Comparison of ENCODE assay signal across 13 mouse cellular contexts in genomic region chr11:107267522-107267921, GRCm38 (mm10).
DNase-seq lines count a peak whose midpoint lies in the region; ATAC-seq and TF ChIP-seq lines count a peak whose summit lies in the region.
"Had no signal": no experiment of that assay in that cellular context is flagged by ENCODE, and none has a peak within 500 bp of the region (broad histone marks: within the 10 kb centered on the region; RNA-seq: fewer than 3 reads in every experiment).

No protein-coding gene starts in this region.

- no peak overlapping the region for H3K27ac ChIP-seq in forebrain, postnatal 0 days (ENCODE audit: low read depth, low read length)
- H3K27ac ChIP-seq in forebrain, embryonic 15.5 days (replicated peaks) = no peak overlapping the region
- no peak overlapping the region for H3K27ac ChIP-seq in lung, postnatal 0 days (ENCODE audit: low read length)
- H3K27ac ChIP-seq: heart, embryonic 13.5 days; hindbrain, embryonic 13.5 days; limb, embryonic 12.5 days had no signal

- 0 out of 2 replicates have a peak, but pooled peaks cover 6% of the 10 kb centered on the region for H3K9me3 ChIP-seq in forebrain, postnatal 0 days (ENCODE audit: low read length)
- H3K9me3 ChIP-seq in forebrain, embryonic 15.5 days = no peaks in the 10 kb centered on the region
- H3K9me3 ChIP-seq in lung, postnatal 0 days (ENCODE audit: low read length) = peaks cover 3% of the 10 kb centered on the region; the same call in 1 of the 2 replicates
- H3K9me3 ChIP-seq: hindbrain, embryonic 13.5 days had no signal

- no peak overlapping the region for H3K4me2 ChIP-seq in forebrain, postnatal 0 days (ENCODE audit: low read depth)
- no peak overlapping the region for H3K4me2 ChIP-seq in forebrain, embryonic 15.5 days (replicated peaks)
- no peak overlapping the region for H3K4me2 ChIP-seq in lung, postnatal 0 days (replicated peaks; ENCODE audit: low read depth, low read length)
- H3K4me2 ChIP-seq: heart, embryonic 13.5 days; hindbrain, embryonic 13.5 days; limb, embryonic 12.5 days had no signal

- no peak overlapping the region for H3K4me3 ChIP-seq in forebrain, postnatal 0 days (ENCODE audit: low read depth, low read length)
- no peak overlapping the region for H3K4me3 ChIP-seq in forebrain, embryonic 15.5 days
- H3K4me3 ChIP-seq in lung, postnatal 0 days (ENCODE audit: low read depth, low read length) = no peak overlapping the region
- H3K4me3 ChIP-seq: heart, embryonic 13.5 days; hindbrain, embryonic 13.5 days; limb, embryonic 12.5 days; myocyte had no signal

- peak; percentile 34; the same call in 1 of the 2 replicates for TF ChIP-seq CTCF in forebrain, postnatal 0 days (IDR thresholded peaks at IDR 0.05; ENCODE audit: low read depth)
- peak; percentile 54 for TF ChIP-seq CTCF in lung, postnatal 0 days (IDR thresholded peaks at IDR 0.05)

- DNase-seq in forebrain, postnatal 0 days = no peak
- no peak for DNase-seq in lung, postnatal 0 days (ENCODE audit: low spot score)
- DNase-seq in lung, postnatal 4 days = no peak
- peak; percentile 10 for DNase-seq in T-cell, adult 2 months (ENCODE audit: low spot score)
- peak; percentile 22 for DNase-seq in thymus, postnatal 25 days
- DNase-seq in right cerebral cortex, adult 2 months (ENCODE audit: low spot score in 2 of 2) = no peak
- DNase-seq in left cerebral cortex, adult 9 months (ENCODE audit: low spot score in 2 of 2) = no peak
- DNase-seq: cerebellum, postnatal 36 days had no signal

- H3K27me3 ChIP-seq in forebrain, postnatal 0 days (ENCODE audit: insufficient read depth, low read length) = no peaks in the 10 kb centered on the region
- no peaks in the 10 kb centered on the region for H3K27me3 ChIP-seq in forebrain, embryonic 15.5 days
- no peaks in the 10 kb centered on the region for H3K27me3 ChIP-seq in lung, postnatal 0 days (replicated peaks; ENCODE audit: insufficient read depth, low read length)
- H3K27me3 ChIP-seq: heart, embryonic 13.5 days; hindbrain, embryonic 13.5 days; limb, embryonic 12.5 days had no signal

- 97% methylated on average over 3 of the region's 3 CpGs for WGBS in forebrain, postnatal 0 days
- WGBS in forebrain, embryonic 15.5 days = 100% methylated on average over 3 of the region's 3 CpGs
- WGBS in lung, postnatal 0 days = 97% methylated on average over 3 of the region's 3 CpGs

- no peaks in the 10 kb centered on the region for H3K36me3 ChIP-seq in forebrain, postnatal 0 days (ENCODE audit: insufficient read depth)
- H3K36me3 ChIP-seq in forebrain, embryonic 15.5 days = no peaks in the 10 kb centered on the region
- no peaks in the 10 kb centered on the region for H3K36me3 ChIP-seq in lung, postnatal 0 days (ENCODE audit: insufficient read depth, low read length)
- H3K36me3 ChIP-seq: hindbrain, embryonic 13.5 days had no signal

- no peak for ATAC-seq in forebrain, postnatal 0 days
- ATAC-seq in forebrain, embryonic 15.5 days (replicated peaks) = no peak
- ATAC-seq in lung, postnatal 0 days = no peak

- H3K4me1 ChIP-seq in forebrain, postnatal 0 days (ENCODE audit: insufficient read depth) = peaks cover 4% of the 10 kb centered on the region; the same call in 1 of the 2 replicates
- peaks cover 18% of the 10 kb centered on the region for H3K4me1 ChIP-seq in forebrain, embryonic 15.5 days
- H3K4me1 ChIP-seq in lung, postnatal 0 days (ENCODE audit: insufficient read depth, low read depth, low read length) = no peaks in the 10 kb centered on the region

- no peak for TF ChIP-seq EP300 in lung, postnatal 0 days (IDR thresholded peaks at IDR 0.05)

- no peak overlapping the region for H3K9ac ChIP-seq in forebrain, postnatal 0 days
- no peak overlapping the region for H3K9ac ChIP-seq in forebrain, embryonic 15.5 days (replicated peaks)
- H3K9ac ChIP-seq in lung, postnatal 0 days (replicated peaks; ENCODE audit: low read depth) = no peak overlapping the region
- H3K9ac ChIP-seq: heart, embryonic 13.5 days; hindbrain, embryonic 13.5 days; limb, embryonic 12.5 days had no signal

Comparison
In these comparisons a context has a peak if more than half of its experiments do, and no peak if none do; other contexts are left out.
1. DNase-seq: peak in T-cell, adult 2 months (single experiment) and thymus, postnatal 25 days (single experiment); none in forebrain, postnatal 0 days (single experiment), lung, postnatal 0 days (single experiment), lung, postnatal 4 days (0 of 2), right cerebral cortex, adult 2 months (0 of 2) and left cerebral cortex, adult 9 months (0 of 2).